Mouse (Mus musculus) E14TG2a.4 (cell line): ENCODE measurements around the gene Casp8ap2.

Source experiments
- H3K27me3 ChIP-seq: 2 replicates; pipeline ENCODE4 v1.6.1; 2014; ENCODE audit warnings: low read length, control low read depth; ENCODE audit not compliant: insufficient read depth
- H3K36me3 ChIP-seq: 2 replicates; pipeline ENCODE4 v1.6.1; 2014; ENCODE audit warnings: low read length, control low read depth; ENCODE audit not compliant: insufficient read depth
- H3K4me1 ChIP-seq: replicated peaks from 2 replicates; pipeline ENCODE4 v1.6.1; 2014; ENCODE audit warnings: low read depth, low read length, control low read depth
- H3K4me3 ChIP-seq: replicated peaks from 2 replicates; pipeline ENCODE4 v1.5.1; 2014; ENCODE audit warnings: mild to moderate bottlenecking, low read length
- H3K9me3 ChIP-seq: 2 replicates; pipeline ENCODE4 v1.6.1; 2014; ENCODE audit warnings: low read length, control low read depth
- CTCF ChIP-seq: conservative IDR thresholded peaks from 2 replicates; pipeline ENCODE4 v1.5.1; 2014; ENCODE audit warnings: low read length
- NANOG ChIP-seq: IDR thresholded peaks from 2 replicates; pipeline ENCODE4 v1.6.1; 2014; ENCODE audit warnings: borderline replicate concordance, low read length, mixed read lengths
- POU5F1 ChIP-seq: IDR thresholded peaks from 2 replicates; pipeline ENCODE4 v1.6.1; 2014; ENCODE audit warnings: low read length, borderline replicate concordance

Gene Casp8ap2

GRCm38 (mm10) chr4:32682471-32682870 is 67.2 kb downstream of the Casp8ap2 start:
- Histone ChIP-seq H3K36me3 (peaks cover 99% of the 10 kb centered on the region), H3K9me3 (no peaks in the 10 kb centered on the region), H3K27me3 (no peaks in the 10 kb centered on the region), H3K4me1 (no peaks in the 10 kb centered on the region; the same call in 1 of the 2 replicates), H3K4me3 (no peak overlapping the region)
- TF ChIP-seq CTCF (no peak), POU5F1 (no peak), NANOG (no peak)

- Histone ChIP-seq H3K9me3 (no peaks in the 10 kb centered on the region), H3K27me3 (no peaks in the 10 kb centered on the region), H3K36me3 (peaks cover 99% of the 10 kb centered on the region), H3K4me1 (no peaks in the 10 kb centered on the region; the same call in 1 of the 2 replicates), H3K4me3 (no peak overlapping the region)
- TF ChIP-seq POU5F1 (no peak), CTCF (no peak), NANOG (no peak)
Observed at GRCm38 (mm10) chr4:32683061-32683582, 67.9 kb downstream of the Casp8ap2 start.
